Mouse (Mus musculus) myocyte (in vitro differentiated cells): ENCODE data around the gene Defb20. TPM values are rescaled to one million over a fixed set of nuclear protein-coding genes. Genes with fewer than 3 reads are reported as not detected.

ENCODE experiments used
- H3K27me3 ChIP-seq: one replicate; pipeline ENCODE4 v1.6.1; 2011; ENCODE audit not compliant: control insufficient read depth, insufficient read depth, insufficient read length
- H3K36me3 ChIP-seq: one replicate; pipeline ENCODE4 v1.6.1; 2011; ENCODE audit not compliant: control insufficient read depth, insufficient read depth
- H3K4me2 ChIP-seq: one replicate; pipeline ENCODE4 v1.6.1; 2011; ENCODE audit warnings: low read depth, control low read depth
- H3K4me3 ChIP-seq: one replicate; pipeline ENCODE4 v1.5.1; 2011; ENCODE audit warnings: mild to moderate bottlenecking, control low read depth, moderate library complexity
- H3K79me2 ChIP-seq: one replicate; pipeline ENCODE4 v1.6.1; 2011; ENCODE audit not compliant: control insufficient read depth, insufficient read depth
- H3ac ChIP-seq: one replicate; pipeline ENCODE4 v1.6.1; 2011; ENCODE audit not compliant: control insufficient read depth, insufficient read length
- CEBPB ChIP-seq: IDR thresholded peaks from 2 replicates; pipeline ENCODE4 v1.6.1; 2011; ENCODE audit warnings: mild to moderate bottlenecking, moderate library complexity; ENCODE audit not compliant: poor library complexity, insufficient read depth, severe bottlenecking
- E2F4 ChIP-seq: IDR thresholded peaks from one replicate; pipeline ENCODE4 v1.6.1; 2011; ENCODE audit warnings: mild to moderate bottlenecking, control low read depth, moderate library complexity; ENCODE audit not compliant: insufficient read depth
- MAX ChIP-seq: IDR thresholded peaks from one replicate; pipeline ENCODE4 v1.6.1; 2011; ENCODE audit warnings: low read depth, mild to moderate bottlenecking, control low read depth
- MYOD1 ChIP-seq, 3 experiments: IDR thresholded peaks; one replicate each; pipeline ENCODE4 v1.6.1; 2011; ENCODE audit warnings: control low read depth in 2 of 3, low read depth in 2 of 3, mild to moderate bottlenecking in 2 of 3, moderate library complexity in 1 of 3; ENCODE audit not compliant: insufficient read length in 2 of 3, control insufficient read depth in 1 of 3
- MYOG ChIP-seq, 3 experiments: IDR thresholded peaks; one replicate each; pipeline ENCODE4 v1.6.1; 2011; ENCODE audit warnings: control low read depth in 2 of 3, low read depth in 2 of 3, mild to moderate bottlenecking in 2 of 3; ENCODE audit not compliant: insufficient read length in 2 of 3, control insufficient read depth in 1 of 3, insufficient read depth in 1 of 3
- POLR2A ChIP-seq: IDR thresholded peaks from one replicate; pipeline ENCODE4 v1.6.1; 2011; ENCODE audit warnings: low read depth, mild to moderate bottlenecking, control low read depth, moderate library complexity; ENCODE audit not compliant: insufficient read length
- POLR2AphosphoS2 ChIP-seq: IDR thresholded peaks from one replicate; pipeline ENCODE4 v1.6.1; 2011; ENCODE audit warnings: low read depth, control low read depth; ENCODE audit not compliant: insufficient read length
- REST ChIP-seq: IDR thresholded peaks from one replicate; pipeline ENCODE4 v1.6.1; 2011; ENCODE audit warnings: mild to moderate bottlenecking, control low read depth, moderate library complexity; ENCODE audit not compliant: insufficient read depth, insufficient read length
- SRF ChIP-seq: IDR thresholded peaks from one replicate; pipeline ENCODE4 v1.6.1; 2011; ENCODE audit warnings: low read depth; ENCODE audit not compliant: control insufficient read depth, insufficient read length
- TCF12 ChIP-seq: IDR thresholded peaks from one replicate; pipeline ENCODE4 v1.6.1; 2011; ENCODE audit warnings: mild to moderate bottlenecking, control low read depth; ENCODE audit not compliant: poor library complexity, insufficient read depth, severe bottlenecking
- TCF3 ChIP-seq: IDR thresholded peaks from one replicate; pipeline ENCODE4 v1.6.1; 2011; ENCODE audit warnings: low read depth, control low read depth; ENCODE audit not compliant: insufficient read length
- USF1 ChIP-seq: IDR thresholded peaks from one replicate; pipeline ENCODE4 v1.6.1; 2011; ENCODE audit warnings: low read depth, mild to moderate bottlenecking, control low read depth, moderate library complexity
- polyA plus RNA-seq: library from polyadenylated mRNA; unstranded; fragments of >200 nt; fragmentation: generic; extraction: Trizol; gene quantifications from one replicate; pipeline ENCODE4 v1.2.1, GENCODE M21; 2012; ENCODE audit warnings: missing spikeins

Gene Defb20
- polyA plus RNA-seq, 1 experiment, result not detected

GRCm38 (mm10) chr2:152447461-152447860 is 29.4 kb upstream of the Defb20 start:
- no peaks in the 10 kb centered on the region for H3K36me3 ChIP-seq
- TF ChIP-seq MAX (no peak), REST (no peak), MYOG (IDR thresholded peaks at IDR 0.05; ENCODE audit: control insufficient read depth in 1 of 3, insufficient read depth in 1 of 3, insufficient read length in 2 of 3, low read depth in 2 of 3) (no peak), E2F4 (no peak)
- no peak overlapping the region for H3ac ChIP-seq
- H3K4me3 ChIP-seq, result no peak overlapping the region
- no peak overlapping the region for H3K4me2 ChIP-seq
- peaks cover 20% of the 10 kb centered on the region for H3K27me3 ChIP-seq
- H3K79me2 ChIP-seq, result no peaks in the 10 kb centered on the region

GRCm38 (mm10) chr2:152450241-152450640 is 26.6 kb upstream of the Defb20 start:
- H3K4me3 ChIP-seq, result no peak overlapping the region
- TF ChIP-seq POLR2AphosphoS2 (no peak), SRF (no peak), TCF12 (no peak), E2F4 (no peak), CEBPB (no peak), MYOD1 (IDR thresholded peaks at IDR 0.05; ENCODE audit: control insufficient read depth in 1 of 3, insufficient read length in 2 of 3, low read depth in 2 of 3) (no peak), POLR2A (no peak), MAX (no peak), USF1 (no peak), REST (no peak), TCF3 (no peak)
- no peaks in the 10 kb centered on the region for H3K79me2 ChIP-seq
- no peak overlapping the region for H3ac ChIP-seq
- H3K4me2 ChIP-seq, result no peak overlapping the region
- peaks cover 10% of the 10 kb centered on the region for H3K27me3 ChIP-seq
- no peaks in the 10 kb centered on the region for H3K36me3 ChIP-seq

- H3K4me3 ChIP-seq, result no peak overlapping the region
- no peak for TF ChIP-seq POLR2AphosphoS2
- no peak for TF ChIP-seq TCF3
- no peak for TF ChIP-seq E2F4
- TF ChIP-seq REST, result no peak
- TF ChIP-seq MAX, result no peak
- no peak for TF ChIP-seq CEBPB
- TF ChIP-seq SRF, result no peak
- TF ChIP-seq USF1, result no peak
- TF ChIP-seq POLR2A, result no peak
- TF ChIP-seq TCF12, result no peak
- TF ChIP-seq MYOG (IDR thresholded peaks at IDR 0.05; ENCODE audit: control insufficient read depth in 1 of 3, insufficient read depth in 1 of 3, insufficient read length in 2 of 3, low read depth in 2 of 3), result no peak
- TF ChIP-seq MYOD1 (IDR thresholded peaks at IDR 0.05; ENCODE audit: control insufficient read depth in 1 of 3, insufficient read length in 2 of 3, low read depth in 2 of 3), result no peak
- H3K4me2 ChIP-seq, result no peak overlapping the region
- no peaks in the 10 kb centered on the region for H3K36me3 ChIP-seq
- H3K79me2 ChIP-seq, result no peaks in the 10 kb centered on the region
- H3ac ChIP-seq, result no peak overlapping the region
- peaks cover 8% of the 10 kb centered on the region for H3K27me3 ChIP-seq
Observed at GRCm38 (mm10) chr2:152452101-152452781, 24.6 kb upstream of the Defb20 start.

- Histone ChIP-seq H3K36me3 (no peaks in the 10 kb centered on the region), H3K4me2 (peak overlapping the region; percentile 18), H3K27me3 (peaks cover 5% of the 10 kb centered on the region), H3K79me2 (no peaks in the 10 kb centered on the region), H3K4me3 (no peak overlapping the region), H3ac (no peak overlapping the region)
- TF ChIP-seq E2F4, result no peak
- TF ChIP-seq REST, result no peak
- no peak for TF ChIP-seq MAX
- TF ChIP-seq CEBPB, result peak; percentile 31; the same call in 1 of the 2 replicates
- no peak for TF ChIP-seq TCF3
Observed at GRCm38 (mm10) chr2:152459241-152459640, 17.6 kb upstream of the Defb20 start.

- Histone ChIP-seq H3K4me3 (no peak within 1 kb of the TSS), H3K4me2 (no peak within 1 kb of the TSS), H3K27me3 (peaks cover 5% of the 10 kb centered on the region), H3K36me3 (no peaks in the 10 kb centered on the region), H3ac (no peak within 1 kb of the TSS), H3K79me2 (no peaks in the 10 kb centered on the region)
- TF ChIP-seq SRF, result no peak
- no peak for TF ChIP-seq POLR2A
- TF ChIP-seq REST, result no peak
- no peak for TF ChIP-seq TCF12
- TF ChIP-seq POLR2AphosphoS2, result no peak
- TF ChIP-seq TCF3, result no peak
- TF ChIP-seq USF1, result no peak
- TF ChIP-seq MYOG (IDR thresholded peaks at IDR 0.05; ENCODE audit: control insufficient read depth in 1 of 3, insufficient read depth in 1 of 3, insufficient read length in 2 of 3, low read depth in 2 of 3), result no peak
- no peak for TF ChIP-seq E2F4
- TF ChIP-seq MYOD1 (IDR thresholded peaks at IDR 0.05; ENCODE audit: control insufficient read depth in 1 of 3, insufficient read length in 2 of 3, low read depth in 2 of 3), result no peak
- TF ChIP-seq MAX, result no peak
- no peak for TF ChIP-seq CEBPB
Observed at GRCm38 (mm10) chr2:152464570-152465150, 12.2 kb upstream of the Defb20 start, which contains the start of gene Defb23. Gene Defb23, minus strand, starts transcription at chr2:152464620.
